Mouse (Mus musculus) neural tube, embryonic 14.5 days (tissue): ENCODE data around the gene Tmem97. TPM values are rescaled to one million over a fixed set of nuclear protein-coding genes. Genes with fewer than 3 reads are reported as not detected.
A peak's percentile ranks its signal among the peaks of the same experiment; 100 is the strongest.
"Not testable (repeated sequence)": the region's sequence is repeated elsewhere in the genome, so short reads cannot be mapped to it uniquely, and the experiment has no call there.

ENCODE experiments used
- ATAC-seq: fragments of 200-750 bp; cut with Nextera tagmentation; 2 replicates; pipeline ENCODE4 v1.8.0; 2017; ENCODE audit warnings: low read depth, mild to moderate bottlenecking, moderate TSS enrichment, moderate library complexity
- H3K27ac ChIP-seq: fragments of 300-500 bp; sonication (generic); 2 replicates; pipeline ENCODE4 v1.5.1; 2014; ENCODE audit warnings: low read depth, mild to moderate bottlenecking, control low read depth, low read length, moderate library complexity, mixed read lengths
- H3K27me3 ChIP-seq: fragments of 300-500 bp; sonication (generic); 2 replicates; pipeline ENCODE4 v1.6.1; 2014; ENCODE audit warnings: low read length; ENCODE audit not compliant: control insufficient read depth, insufficient read depth
- H3K36me3 ChIP-seq: fragments of 300-500 bp; sonication (generic); 2 replicates; pipeline ENCODE4 v1.6.1; 2014; ENCODE audit warnings: low read length, mixed read lengths; ENCODE audit not compliant: control insufficient read depth, insufficient read depth
- H3K4me1 ChIP-seq: fragments of 300-500 bp; sonication (generic); 2 replicates; pipeline ENCODE4 v1.6.1; 2014; ENCODE audit warnings: low read length; ENCODE audit not compliant: control insufficient read depth, insufficient read depth
- H3K4me2 ChIP-seq: fragments of 300-500 bp; sonication (generic); 2 replicates; pipeline ENCODE4 v1.6.1; 2014; ENCODE audit warnings: mild to moderate bottlenecking, low read depth, low read length, control low read depth
- H3K4me3 ChIP-seq: fragments of 300-500 bp; sonication (generic); 2 replicates; pipeline ENCODE4 v1.5.1; 2014; ENCODE audit warnings: low read depth, low read length, control low read depth, mixed read lengths
- H3K9ac ChIP-seq: fragments of 300-500 bp; sonication (generic); replicated peaks from 2 replicates; pipeline ENCODE4 v1.6.1; 2014; ENCODE audit warnings: low read depth, mild to moderate bottlenecking, control low read depth, low read length, mixed read lengths
- H3K9me3 ChIP-seq: fragments of 300-500 bp; sonication (generic); 2 replicates; pipeline ENCODE4 v1.6.1; 2016; ENCODE audit warnings: low read length; ENCODE audit not compliant: control insufficient read depth
- whole genome bisulfite sequencing: fragments of 180-500 bp; shearing (Covaris S2); extraction: QIAGEN DNeasy Blood & Tissue Kit; methylation state at CpG from one replicate; pipeline ENCODE4 v1.1.7; 2014; 5-methylcytosine and 5-hydroxymethylcytosine counted together
- polyA plus RNA-seq: library from polyadenylated mRNA; unstranded; fragments of >200 nt; fragmentation: Nextera tagmentation; extraction: Ambion mirVana; gene quantifications from 2 replicates; pipeline ENCODE4 v1.2.1, GENCODE M21; 2014

The Tmem97 gene
- polyA plus RNA-seq, 1 experiment from 2014 or later = 43.0 TPM

- H3K27ac ChIP-seq = no peak overlapping the region
- peaks cover 18% of the 10 kb centered on the region; the same call in 1 of the 2 replicates for H3K36me3 ChIP-seq
- H3K4me3 ChIP-seq = no peak overlapping the region
- peaks cover 10% of the 10 kb centered on the region; the same call in 1 of the 2 replicates for H3K4me1 ChIP-seq
- WGBS = 87% methylated on average over 3 of the region's 3 CpGs
- no peaks in the 10 kb centered on the region for H3K9me3 ChIP-seq
- no peak for ATAC-seq
- H3K9ac ChIP-seq = no peak overlapping the region
- H3K27me3 ChIP-seq = no peaks in the 10 kb centered on the region
- H3K4me2 ChIP-seq = no peak overlapping the region
These were observed 10.2 kb downstream of the Tmem97 start for GRCm38 (mm10) chr11:78540358-78540757.

DNA sequence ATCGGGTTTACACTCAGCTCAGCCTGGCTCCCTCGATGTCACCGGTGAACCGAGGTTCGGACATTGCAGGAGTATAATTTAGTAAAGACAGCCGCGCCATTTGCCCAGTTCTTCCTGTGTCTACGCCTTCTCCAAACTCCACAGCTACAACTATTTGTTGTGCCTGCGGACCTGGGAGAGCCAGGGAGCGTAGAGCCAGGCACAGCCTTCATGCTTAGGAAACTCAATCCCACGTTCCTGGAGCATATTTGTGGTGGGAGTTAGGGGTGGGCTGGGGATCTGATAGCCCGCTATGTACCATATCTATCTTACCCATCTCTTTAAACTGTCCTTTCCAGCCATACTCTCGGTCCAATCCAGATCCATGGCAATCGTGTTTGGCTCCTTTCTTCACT is 13.9 kb downstream of the Tmem97 start:
- Histone ChIP-seq H3K9me3 (no peaks in the 10 kb centered on the region), H3K27ac (peak overlapping the region; percentile 80), H3K4me2 (peak overlapping the region; percentile 75), H3K36me3 (peaks cover 13% of the 10 kb centered on the region; the same call in 1 of the 2 replicates), H3K4me3 (peak overlapping the region; percentile 66), H3K27me3 (no peaks in the 10 kb centered on the region), H3K9ac (peak overlapping the region; percentile 72), H3K4me1 (peaks cover 18% of the 10 kb centered on the region)
- peak; percentile 16; the same call in 1 of the 2 replicates for ATAC-seq
- 3% methylated on average over 14 of the region's 14 CpGs for WGBS

- under 1% methylated on average over 52 of the region's 52 CpGs for WGBS
- H3K36me3 ChIP-seq = peaks cover 13% of the 10 kb centered on the region; the same call in 1 of the 2 replicates
These were observed 14.4 kb downstream of the Tmem97 start, which contains the start of the genes Tnfaip1 and Ift20 for GRCm38 (mm10) chr11:78536080-78536689. TSS of gene Tnfaip1 (minus strand) at chr11:78536332. TSS of gene Ift20 (plus strand) at chr11:78536361.

GRCm38 (mm10) chr11:78535376-78536079 is 15.0 kb downstream of the Tmem97 start:
- Histone ChIP-seq H3K4me3 (peak overlapping the region; percentile 66), H3K9me3 (no peaks in the 10 kb centered on the region), H3K9ac (peak overlapping the region; percentile 63), H3K4me1 (peaks cover 18% of the 10 kb centered on the region), H3K36me3 (peaks cover 7% of the 10 kb centered on the region; the same call in 1 of the 2 replicates), H3K27me3 (no peaks in the 10 kb centered on the region), H3K4me2 (peak overlapping the region; percentile 83), H3K27ac (peak overlapping the region; percentile 87)
- ATAC-seq = peak; percentile 11
- under 1% methylated on average over 23 of the region's 23 CpGs for WGBS

More at GRCm38 (mm10) chr11:78536080-78536689, 14.4 kb downstream of the Tmem97 start, which contains the start of the genes Tnfaip1 and Ift20:
- Histone ChIP-seq H3K9ac (peak within 1 kb of the TSS; percentile 72), H3K9me3 (no peaks in the 10 kb centered on the region), H3K27ac (peak within 1 kb of the TSS; percentile 87), H3K4me3 (peak within 1 kb of the TSS; percentile 66), H3K27me3 (no peaks in the 10 kb centered on the region), H3K4me2 (peak within 1 kb of the TSS; percentile 83), H3K4me1 (peaks cover 18% of the 10 kb centered on the region)
- ATAC-seq = peak; percentile 98

DNA sequence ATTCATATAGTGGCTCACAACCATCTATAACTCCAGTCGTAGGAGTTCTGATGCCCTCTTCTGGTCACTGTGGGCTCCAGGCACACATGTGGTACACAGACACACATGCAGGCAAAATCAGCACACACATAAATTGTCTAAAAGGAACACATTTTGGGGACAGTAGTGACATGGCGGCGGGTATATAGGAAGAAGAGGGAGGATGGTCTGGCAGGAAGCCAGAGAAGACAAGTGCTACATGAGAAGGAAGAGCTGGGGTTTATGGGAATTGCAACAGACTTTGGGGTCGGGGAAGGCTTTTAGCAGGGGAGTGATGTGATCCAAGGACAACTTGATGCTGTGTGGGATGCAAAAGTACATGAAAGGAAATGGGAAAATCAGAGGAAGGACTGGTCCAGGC is 16.1 kb downstream of the Tmem97 start:
- Histone ChIP-seq H3K9ac (peak overlapping the region; percentile 63; the same call in 1 of the 2 replicates), H3K4me1 (peaks cover 18% of the 10 kb centered on the region), H3K36me3 (peaks cover 4% of the 10 kb centered on the region; the same call in 1 of the 2 replicates), H3K4me3 (peak overlapping the region; percentile 66), H3K9me3 (no peaks in the 10 kb centered on the region), H3K27me3 (no peaks in the 10 kb centered on the region), H3K4me2 (peak overlapping the region; percentile 83), H3K27ac (no peak overlapping the region)
- ATAC-seq = no peak
- 94% methylated on average over 4 of the region's 4 CpGs for WGBS

DNA sequence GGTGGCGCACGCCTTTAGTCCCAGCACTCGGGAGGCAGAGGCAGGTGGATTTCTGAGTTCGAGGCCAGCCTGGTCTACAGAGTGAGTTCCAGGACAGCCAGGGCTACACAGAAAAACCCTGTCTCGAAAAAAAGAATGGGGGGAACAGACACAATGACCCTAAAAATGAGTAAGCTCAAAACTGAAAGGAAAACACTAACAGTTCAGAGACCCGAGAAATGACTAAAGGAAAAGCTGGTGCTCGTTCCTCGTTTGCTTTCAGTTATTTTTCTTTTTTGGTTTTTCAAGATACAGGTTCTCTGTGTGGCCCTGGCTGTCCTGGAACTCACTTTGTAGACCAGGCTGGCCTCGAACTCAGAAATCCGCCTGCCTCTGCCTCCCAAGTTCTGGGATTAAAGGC is 19.1 kb downstream of the Tmem97 start:
- not testable (repeated sequence) for H3K4me2 ChIP-seq, H3K4me3 ChIP-seq, ATAC-seq, H3K9me3 ChIP-seq, H3K4me1 ChIP-seq, H3K27ac ChIP-seq, H3K27me3 ChIP-seq, H3K9ac ChIP-seq
- peaks cover 23% of the 10 kb centered on the region for H3K36me3 ChIP-seq
- 90% methylated on average over 10 of the region's 10 CpGs for WGBS

GRCm38 (mm10) chr11:78531046-78531445 is 19.5 kb downstream of the Tmem97 start:
- H3K4me1 ChIP-seq = peaks cover 9% of the 10 kb centered on the region
- ATAC-seq = no peak
- no peaks in the 10 kb centered on the region for H3K9me3 ChIP-seq
- H3K27me3 ChIP-seq = no peaks in the 10 kb centered on the region
- no peak overlapping the region for H3K27ac ChIP-seq
- H3K4me3 ChIP-seq = no peak overlapping the region
- no peak overlapping the region for H3K4me2 ChIP-seq
- WGBS = 82% methylated on average over 6 of the region's 6 CpGs
- H3K36me3 ChIP-seq = peaks cover 25% of the 10 kb centered on the region
- H3K9ac ChIP-seq = no peak overlapping the region

GRCm38 (mm10) chr11:78530001-78530400 is 20.6 kb downstream of the Tmem97 start:
- Histone ChIP-seq H3K4me2 (no peak overlapping the region), H3K27me3 (no peaks in the 10 kb centered on the region), H3K9me3 (no peaks in the 10 kb centered on the region), H3K4me3 (no peak overlapping the region), H3K4me1 (peaks cover 5% of the 10 kb centered on the region), H3K27ac (no peak overlapping the region), H3K9ac (no peak overlapping the region), H3K36me3 (peaks cover 34% of the 10 kb centered on the region)
- no peak for ATAC-seq
- WGBS = 94% methylated on average over 12 of the region's 12 CpGs

- no peak for ATAC-seq
- H3K36me3 ChIP-seq = peaks cover 44% of the 10 kb centered on the region
These were observed 21.9 kb downstream of the Tmem97 start for GRCm38 (mm10) chr11:78528714-78529113.

More at GRCm38 (mm10) chr11:78528714-78529113, 21.9 kb downstream of the Tmem97 start:
- no peak overlapping the region for H3K27ac ChIP-seq
- H3K9ac ChIP-seq = no peak overlapping the region
- H3K27me3 ChIP-seq = no peaks in the 10 kb centered on the region
- no peak overlapping the region for H3K4me2 ChIP-seq
- H3K4me3 ChIP-seq = no peak overlapping the region
- WGBS = 86% methylated on average over 9 of the region's 9 CpGs
- no peaks in the 10 kb centered on the region for H3K4me1 ChIP-seq
- no peaks in the 10 kb centered on the region for H3K9me3 ChIP-seq
